Mouse (Mus musculus): ENCODE results near the gene Eps15l1.

GRCm38 (mm10) chr8:72459881-72460533 lies 38.7 kb upstream of the Eps15l1 start:
- no peak for TF ChIP-seq CTCF (IDR thresholded peaks at IDR 0.05; ENCODE audit: low read depth, low read length)
- no peak for TF ChIP-seq POLR2A (IDR thresholded peaks at IDR 0.05; ENCODE audit: extremely low read depth, insufficient read depth, low read length)
